Mouse (Mus musculus) liver, adult 2 months (tissue): Measurements from ENCODE around the gene C5ar1. TPM values are rescaled to one million over a fixed set of nuclear protein-coding genes. Genes with fewer than 3 reads are reported as not detected.

Experiments used
- DNase-seq: peaks from one replicate; pipeline ENCODE4 v3.0.0-alpha.2; 2011; ENCODE audit warnings: low read depth, low spot score; ENCODE audit errors: extremely low read depth
- H3K27ac ChIP-seq: fragments of 200-500 bp; replicated peaks from 2 replicates; pipeline ENCODE4 v1.5.1; 2012; ENCODE audit warnings: low read depth, mild to moderate bottlenecking, control low read depth, inconsistent platforms, low read length; ENCODE audit not compliant: insufficient read depth
- H3K27me3 ChIP-seq: fragments of 200-500 bp; 2 replicates; pipeline ENCODE4 v1.6.1; 2012; ENCODE audit warnings: mild to moderate bottlenecking, moderate library complexity, low read length, inconsistent platforms; ENCODE audit not compliant: control insufficient read depth, insufficient read depth
- H3K36me3 ChIP-seq: fragments of 200-500 bp; 2 replicates; pipeline ENCODE4 v1.6.1; 2012; ENCODE audit warnings: low read length, inconsistent platforms; ENCODE audit not compliant: control insufficient read depth, insufficient read depth
- H3K4me1 ChIP-seq: fragments of 200-500 bp; 2 replicates; pipeline ENCODE4 v1.6.1; 2011; ENCODE audit warnings: low read length; ENCODE audit not compliant: control insufficient read depth, insufficient read depth
- H3K4me3 ChIP-seq: fragments of 200-500 bp; 2 replicates; pipeline ENCODE4 v1.5.1; 2011; ENCODE audit warnings: low read depth, mild to moderate bottlenecking, control low read depth, low read length, moderate library complexity; ENCODE audit not compliant: insufficient read depth
- H3K79me2 ChIP-seq: fragments of 200-500 bp; 2 replicates; pipeline ENCODE4 v1.6.1; 2012; ENCODE audit warnings: inconsistent platforms, mild to moderate bottlenecking, low read length, moderate library complexity; ENCODE audit not compliant: control insufficient read depth, insufficient read depth
- H3K9ac ChIP-seq: fragments of 200-500 bp; 2 replicates; pipeline ENCODE4 v1.6.1; 2012; ENCODE audit warnings: low read depth, mild to moderate bottlenecking, control low read depth, inconsistent platforms, low read length
- CTCF ChIP-seq: fragments of 200-500 bp; IDR thresholded peaks from 2 replicates; pipeline ENCODE4 v1.5.1; 2011; ENCODE audit warnings: low read depth, low read length, control low read depth
- POLR2A ChIP-seq: fragments of 200-500 bp; IDR thresholded peaks from 2 replicates; pipeline ENCODE4 v1.6.1; 2011; ENCODE audit warnings: low read length, control low read depth; ENCODE audit not compliant: insufficient read depth; ENCODE audit errors: extremely low read depth
- WGBS: fragments of 180-500 bp; shearing (Covaris S2); methylation state at CpG from one replicate; pipeline ENCODE4 v1.1.7; 2018; 5-methylcytosine and 5-hydroxymethylcytosine counted together
- polyA plus RNA-seq: library from polyadenylated mRNA; depleted of rRNA; stranded (reverse); fragments of >200 nt; gene quantifications from 2 replicates; pipeline ENCODE4 v1.2.3, GENCODE M21; 2012
- total RNA-seq: library from RNA; depleted of rRNA; stranded (reverse); fragments of >200 nt; gene quantifications from 2 replicates; pipeline ENCODE4 v1.2.3, GENCODE M21; 2014

Gene C5ar1
- total and polyA plus RNA-seq, 2 experiments = 0.46 to 0.88 TPM

GRCm38 (mm10) chr7:16250687-16251086, 8.7 kb downstream of the C5ar1 start:
- Histone ChIP-seq H3K27ac (no peak overlapping the region), H3K36me3 (no peaks in the 10 kb centered on the region), H3K79me2 (no peaks in the 10 kb centered on the region), H3K4me3 (no peak overlapping the region), H3K27me3 (no peaks in the 10 kb centered on the region), H3K9ac (no peak overlapping the region), H3K4me1 (0 out of 2 replicates have a peak, but pooled peaks cover 3% of the 10 kb centered on the region)
- 38% methylated on average over 5 of the region's 5 CpGs for WGBS
- DNase-seq = no peak
- TF ChIP-seq CTCF (no peak), POLR2A (no peak)

- Histone ChIP-seq H3K9ac (no peak overlapping the region), H3K27me3 (no peaks in the 10 kb centered on the region), H3K4me1 (0 out of 2 replicates have a peak, but pooled peaks cover 2% of the 10 kb centered on the region), H3K27ac (no peak overlapping the region), H3K4me3 (no peak overlapping the region), H3K36me3 (no peaks in the 10 kb centered on the region), H3K79me2 (no peaks in the 10 kb centered on the region)
- TF ChIP-seq POLR2A = no peak
- no peak for TF ChIP-seq CTCF
- WGBS = 50% methylated on average over 2 of the region's 4 CpGs
- DNase-seq = no peak
Measured at GRCm38 (mm10) chr7:16245958-16246357, 13.4 kb downstream of the C5ar1 start.

- 0 out of 2 replicates have a peak, but pooled peaks cover 2% of the 10 kb centered on the region for H3K4me1 ChIP-seq
- H3K36me3 ChIP-seq = no peaks in the 10 kb centered on the region
- DNase-seq = peak; percentile 39
- H3K27me3 ChIP-seq = no peaks in the 10 kb centered on the region
- H3K4me3 ChIP-seq = no peak within 1 kb of the TSS
- H3K27ac ChIP-seq = peak within 1 kb of the TSS; percentile 79
- TF ChIP-seq POLR2A (no peak), CTCF (no peak)
- WGBS = 25% methylated on average over 5 of the region's 5 CpGs
- no peak within 1 kb of the TSS; the same call in 1 of the 2 replicates for H3K9ac ChIP-seq
- H3K79me2 ChIP-seq = no peaks in the 10 kb centered on the region
Measured at GRCm38 (mm10) chr7:16244067-16244466, 15.3 kb downstream of the C5ar1 start, which contains the start of gene C5ar2. TSS of gene C5ar2 (minus strand) at chr7:16244154.

GRCm38 (mm10) chr7:16242198-16242597, 17.1 kb downstream of the C5ar1 start:
- H3K4me1 ChIP-seq = 0 out of 2 replicates have a peak, but pooled peaks cover 2% of the 10 kb centered on the region
- H3K4me3 ChIP-seq = no peak overlapping the region
- H3K79me2 ChIP-seq = no peaks in the 10 kb centered on the region
- H3K9ac ChIP-seq = no peak overlapping the region
- DNase-seq = no peak
- H3K36me3 ChIP-seq = no peaks in the 10 kb centered on the region
- no peak for TF ChIP-seq CTCF
- no peak for TF ChIP-seq POLR2A
- H3K27ac ChIP-seq = peak overlapping the region; percentile 58
- no peaks in the 10 kb centered on the region for H3K27me3 ChIP-seq
- 77% methylated on average over 6 of the region's 6 CpGs for WGBS

- H3K4me1 ChIP-seq = 0 out of 2 replicates have a peak, but pooled peaks cover 2% of the 10 kb centered on the region
- H3K36me3 ChIP-seq = no peaks in the 10 kb centered on the region
- DNase-seq = no peak
- H3K4me3 ChIP-seq = peak overlapping the region; percentile 2; the same call in 1 of the 2 replicates
- H3K27ac ChIP-seq = peak overlapping the region; percentile 58
- peak overlapping the region; percentile 7; the same call in 1 of the 2 replicates for H3K9ac ChIP-seq
- 63% methylated on average over 11 of the region's 11 CpGs for WGBS
- no peaks in the 10 kb centered on the region for H3K79me2 ChIP-seq
- TF ChIP-seq POLR2A = no peak
- TF ChIP-seq CTCF = peak; percentile 30; the same call in 1 of the 2 replicates
- H3K27me3 ChIP-seq = no peaks in the 10 kb centered on the region
Measured at GRCm38 (mm10) chr7:16241787-16242186, 17.6 kb downstream of the C5ar1 start.

- Histone ChIP-seq H3K36me3 (no peaks in the 10 kb centered on the region), H3K27ac (no peak overlapping the region), H3K9ac (no peak overlapping the region), H3K27me3 (no peaks in the 10 kb centered on the region), H3K4me1 (0 out of 2 replicates have a peak, but pooled peaks cover 2% of the 10 kb centered on the region), H3K79me2 (no peaks in the 10 kb centered on the region), H3K4me3 (no peak overlapping the region)
- no peak for DNase-seq
- WGBS = 95% methylated on average over 1 of the region's 1 CpGs
- TF ChIP-seq CTCF (no peak), POLR2A (no peak)
Measured at GRCm38 (mm10) chr7:16240978-16241303, 18.4 kb downstream of the C5ar1 start.
